Mouse (Mus musculus): ENCODE data around the gene Sec13. TPM values are rescaled to one million over a fixed set of nuclear protein-coding genes. Genes with fewer than 3 reads are reported as not detected.

The Sec13 gene
- 277 and 280 TPM in 2 replicates for polyA plus RNA-seq (2016; fragmentation: Nextera tagmentation; extraction: Ambion mirVana)

DNA sequence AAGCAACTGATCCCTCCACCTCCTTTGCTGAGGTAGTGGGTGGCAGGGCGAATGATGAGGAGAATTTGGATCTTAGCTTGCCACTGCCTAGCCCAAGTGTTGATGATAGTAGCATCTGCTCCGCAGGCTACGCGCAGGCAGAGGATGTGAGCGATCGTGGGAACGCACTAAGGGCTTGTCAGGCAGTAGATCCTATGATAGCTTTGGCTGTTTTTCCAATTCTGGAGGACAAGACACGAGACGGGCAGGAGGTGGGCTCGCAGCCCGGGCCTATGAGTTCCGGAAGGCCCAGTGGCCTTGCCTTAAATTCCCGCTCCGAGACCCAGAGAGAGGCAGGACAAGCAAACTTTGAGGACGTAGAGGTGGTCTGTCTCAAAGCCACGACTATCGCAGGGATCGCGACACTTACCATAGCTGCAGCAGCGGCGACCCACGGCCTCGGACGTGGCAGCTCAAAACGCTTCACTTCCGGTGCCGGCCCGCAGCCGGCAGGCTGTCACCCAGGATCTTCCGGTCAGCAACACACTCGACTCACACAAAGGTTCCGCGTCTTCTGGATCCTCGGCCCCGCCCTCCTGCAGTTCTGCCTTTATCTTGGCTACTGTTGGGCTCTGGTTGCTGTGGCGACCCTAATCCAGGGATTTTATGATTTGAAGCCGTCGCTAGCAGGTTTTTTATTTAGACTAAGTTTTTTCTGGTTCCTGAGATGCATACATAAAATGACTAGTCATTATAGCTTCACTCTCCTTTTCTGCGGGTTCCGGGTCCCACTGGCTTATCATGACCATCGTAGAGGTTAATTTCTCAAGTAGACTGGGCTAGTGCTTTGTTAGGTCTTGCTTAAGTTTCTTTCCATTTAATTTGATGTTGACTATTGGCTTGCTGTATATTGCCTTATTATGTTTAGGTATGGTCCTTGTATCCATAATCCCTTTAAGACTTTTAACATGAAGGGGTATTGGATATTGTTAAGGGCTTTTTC lies at the start of gene Sec13:
Gene Sec13 (minus strand): TSS at position 508 of the 982 bp plus-strand sequence.
- Histone ChIP-seq H3K4me3 (replicated peaks) (peak within 1 kb of the TSS; percentile 90), H3K9ac (replicated peaks) (peak within 1 kb of the TSS; percentile 89), H3K4me2 (peak within 1 kb of the TSS; percentile 80), H3K4me1 (replicated peaks) (peaks cover 10% of the 10 kb centered on the region), H3K9me3 (no peaks in the 10 kb centered on the region), H3K27me3 (peaks cover 4% of the 10 kb centered on the region; the same call in 1 of the 2 replicates), H3K27ac (peak within 1 kb of the TSS; percentile 62; the same call in 1 of the 2 replicates), H3K36me3 (peaks cover 31% of the 10 kb centered on the region)
- ATAC-seq (ENCODE audit: insufficient number of reproducible peaks, insufficient read depth, low FRiP score, low TSS enrichment, low read depth) = peak; percentile 86
- WGBS = 8% methylated on average over 41 of the region's 41 CpGs

- Histone ChIP-seq H3K27ac (no peak overlapping the region), H3K9ac (replicated peaks) (no peak overlapping the region), H3K9me3 (no peaks in the 10 kb centered on the region), H3K36me3 (no peaks in the 10 kb centered on the region), H3K4me3 (replicated peaks) (no peak overlapping the region), H3K27me3 (peaks cover 13% of the 10 kb centered on the region; the same call in 1 of the 2 replicates), H3K4me2 (0 out of 2 replicates have a peak overlapping the region, but pooled peaks have one; percentile 0), H3K4me1 (replicated peaks) (peaks cover 12% of the 10 kb centered on the region)
- ATAC-seq (ENCODE audit: insufficient number of reproducible peaks, insufficient read depth, low FRiP score, low TSS enrichment, low read depth) = no peak
- WGBS = 28% methylated on average over 6 of the region's 6 CpGs
Observed at GRCm38 (mm10) chr6:113787459-113787968, 47.0 kb upstream of the Sec13 start.

- Histone ChIP-seq H3K27me3 (no peaks in the 10 kb centered on the region; the same call in 1 of the 2 replicates), H3K4me3 (replicated peaks) (no peak overlapping the region), H3K4me1 (replicated peaks) (peaks cover 12% of the 10 kb centered on the region), H3K27ac (no peak overlapping the region), H3K9ac (replicated peaks) (no peak overlapping the region), H3K9me3 (no peaks in the 10 kb centered on the region), H3K4me2 (no peak overlapping the region), H3K36me3 (no peaks in the 10 kb centered on the region)
- no peak for ATAC-seq (ENCODE audit: insufficient number of reproducible peaks, insufficient read depth, low FRiP score, low TSS enrichment, low read depth)
- 83% methylated on average over 7 of the region's 7 CpGs for WGBS
Observed at GRCm38 (mm10) chr6:113785658-113786057, 45.1 kb upstream of the Sec13 start.

DNA sequence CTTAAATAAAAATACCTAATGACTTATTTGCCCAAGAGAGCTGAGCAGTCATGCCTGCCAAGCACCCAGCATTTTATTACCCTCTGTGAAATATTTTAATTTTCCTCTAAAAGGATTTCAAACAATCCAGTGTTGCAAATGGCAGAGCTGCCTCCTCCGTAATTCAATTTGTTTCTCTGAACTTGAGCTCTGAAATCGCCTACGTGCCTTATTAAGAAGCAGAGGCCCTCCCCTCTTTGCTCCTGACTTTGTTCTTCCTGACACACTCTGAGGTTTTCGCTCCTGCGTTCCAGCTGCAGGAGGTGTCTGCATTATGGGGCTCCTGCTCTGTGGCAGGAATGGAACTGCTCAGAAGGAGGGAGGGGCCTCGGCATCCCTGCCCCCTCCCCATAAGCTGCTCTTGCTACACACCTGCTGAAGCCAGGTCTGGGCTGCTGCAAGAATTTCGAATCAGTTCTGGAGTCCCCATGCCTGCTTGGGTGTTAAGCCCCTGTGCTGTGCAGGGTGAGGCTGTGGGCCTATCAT lies 37.7 kb upstream of the Sec13 start:
- Histone ChIP-seq H3K9ac (replicated peaks) (no peak overlapping the region), H3K4me1 (replicated peaks) (peaks cover 11% of the 10 kb centered on the region; the same call in 1 of the 2 replicates), H3K27ac (no peak overlapping the region), H3K9me3 (no peaks in the 10 kb centered on the region), H3K4me2 (peak overlapping the region; percentile 4; the same call in 1 of the 2 replicates), H3K27me3 (no peaks in the 10 kb centered on the region), H3K36me3 (no peaks in the 10 kb centered on the region), H3K4me3 (replicated peaks) (no peak overlapping the region)
- WGBS = 33% methylated on average over 7 of the region's 7 CpGs
- ATAC-seq (ENCODE audit: insufficient number of reproducible peaks, insufficient read depth, low FRiP score, low TSS enrichment, low read depth) = peak; percentile 33; the same call in 1 of the 2 replicates

DNA sequence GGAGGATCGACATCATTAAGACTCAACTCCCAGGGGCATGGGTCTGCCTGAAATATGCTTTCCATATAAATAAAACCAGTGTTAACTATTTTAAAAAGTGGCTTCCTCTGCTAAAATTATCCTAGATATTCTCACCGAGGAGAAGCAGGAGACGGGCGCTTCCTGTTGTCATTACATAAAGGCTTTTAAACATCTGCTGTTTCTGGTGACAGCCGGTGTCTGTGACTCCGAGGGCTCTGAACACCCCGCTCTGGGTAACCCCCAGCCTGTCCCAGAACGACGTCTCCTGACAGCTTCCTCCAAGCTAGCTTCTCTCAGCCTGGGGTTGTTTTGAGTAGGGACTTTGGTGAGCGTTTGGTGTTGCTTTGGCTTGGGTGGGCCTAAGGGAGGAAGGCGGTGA lies 28.3 kb upstream of the Sec13 start:
- H3K4me1 ChIP-seq (replicated peaks) = no peaks in the 10 kb centered on the region
- H3K36me3 ChIP-seq = no peaks in the 10 kb centered on the region
- ATAC-seq (ENCODE audit: insufficient number of reproducible peaks, insufficient read depth, low FRiP score, low TSS enrichment, low read depth) = no peak
- H3K9me3 ChIP-seq = no peaks in the 10 kb centered on the region
- no peak overlapping the region for H3K4me2 ChIP-seq
- WGBS = 70% methylated on average over 11 of the region's 11 CpGs
- no peaks in the 10 kb centered on the region; the same call in 1 of the 2 replicates for H3K27me3 ChIP-seq
- H3K4me3 ChIP-seq (replicated peaks) = no peak overlapping the region
- H3K9ac ChIP-seq (replicated peaks) = no peak overlapping the region
- no peak overlapping the region for H3K27ac ChIP-seq

- Histone ChIP-seq H3K4me1 (replicated peaks) (no peaks in the 10 kb centered on the region), H3K36me3 (no peaks in the 10 kb centered on the region), H3K27ac (no peak overlapping the region), H3K4me2 (no peak overlapping the region), H3K27me3 (peaks cover 12% of the 10 kb centered on the region), H3K9me3 (no peaks in the 10 kb centered on the region), H3K9ac (replicated peaks) (no peak overlapping the region), H3K4me3 (replicated peaks) (no peak overlapping the region)
- 25% methylated on average over 7 of the region's 7 CpGs for WGBS
- no peak for ATAC-seq (ENCODE audit: insufficient number of reproducible peaks, insufficient read depth, low FRiP score, low TSS enrichment, low read depth)
Observed at GRCm38 (mm10) chr6:113761644-113762043, 21.1 kb upstream of the Sec13 start.

DNA sequence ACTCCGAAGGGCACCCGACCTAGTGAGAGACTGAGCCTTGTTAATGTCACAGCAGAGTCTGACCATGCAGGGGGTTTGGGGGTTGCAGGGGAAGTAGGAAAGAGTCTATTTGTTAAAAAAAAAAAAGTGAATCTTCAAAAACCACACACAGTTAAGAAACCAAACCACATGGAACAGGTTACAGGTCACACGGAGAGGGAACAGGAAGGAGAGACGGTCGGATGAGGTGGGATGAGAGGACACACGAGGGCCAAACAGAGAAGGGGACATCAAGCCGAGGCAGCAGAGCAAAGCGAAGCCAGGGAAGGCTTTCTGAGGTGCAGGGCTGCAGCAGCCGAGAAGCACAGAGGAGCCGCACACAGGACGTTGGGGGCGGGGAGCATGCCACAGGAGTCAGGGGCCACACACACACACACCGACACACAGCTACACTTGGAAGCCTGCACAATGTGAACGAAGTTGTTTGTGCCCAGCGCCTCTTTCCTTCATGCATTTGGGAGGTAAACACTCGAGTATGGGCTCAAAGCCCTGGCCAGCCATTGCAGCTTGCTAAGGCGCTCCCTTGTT lies 8.7 kb upstream of the Sec13 start:
- no peak overlapping the region for H3K4me3 ChIP-seq (replicated peaks)
- ATAC-seq (ENCODE audit: insufficient number of reproducible peaks, insufficient read depth, low FRiP score, low TSS enrichment, low read depth) = no peak
- no peaks in the 10 kb centered on the region for H3K36me3 ChIP-seq
- no peak overlapping the region for H3K9ac ChIP-seq (replicated peaks)
- peaks cover 40% of the 10 kb centered on the region for H3K27me3 ChIP-seq
- WGBS = 65% methylated on average over 17 of the region's 17 CpGs
- no peaks in the 10 kb centered on the region for H3K4me1 ChIP-seq (replicated peaks)
- H3K27ac ChIP-seq = no peak overlapping the region
- H3K9me3 ChIP-seq = no peaks in the 10 kb centered on the region
- no peak overlapping the region for H3K4me2 ChIP-seq

DNA sequence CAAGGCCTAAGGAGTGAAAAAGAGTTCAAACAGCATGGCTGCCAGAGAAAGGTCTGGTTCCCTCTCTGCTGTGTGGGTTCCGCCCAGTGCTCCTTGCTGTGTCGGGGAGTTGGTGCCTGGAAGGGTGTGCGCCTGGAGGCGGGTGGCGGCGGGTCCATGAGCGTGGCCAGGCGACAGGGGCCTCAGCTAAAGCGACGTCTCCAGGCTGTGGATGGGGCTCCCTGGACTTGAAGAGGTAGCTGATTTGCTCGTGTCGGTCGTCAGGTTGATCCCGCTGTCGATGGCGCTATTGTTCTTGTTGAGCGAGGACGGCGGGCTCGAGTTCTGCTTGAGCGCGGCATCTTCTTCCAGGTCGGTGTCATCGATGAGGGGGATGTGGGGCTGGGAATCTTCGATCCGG lies 7.8 kb upstream of the Sec13 start:
- 0 out of 2 replicates have a peak overlapping the region, but pooled peaks have one; percentile 11 for H3K4me3 ChIP-seq (replicated peaks)
- H3K4me2 ChIP-seq = peak overlapping the region; percentile 36
- peaks cover 44% of the 10 kb centered on the region for H3K27me3 ChIP-seq
- H3K36me3 ChIP-seq = no peaks in the 10 kb centered on the region
- no peak overlapping the region for H3K27ac ChIP-seq
- no peaks in the 10 kb centered on the region for H3K4me1 ChIP-seq (replicated peaks)
- no peak for ATAC-seq (ENCODE audit: insufficient number of reproducible peaks, insufficient read depth, low FRiP score, low TSS enrichment, low read depth)
- H3K9me3 ChIP-seq = no peaks in the 10 kb centered on the region
- 36% methylated on average over 26 of the region's 26 CpGs for WGBS
- H3K9ac ChIP-seq (replicated peaks) = no peak overlapping the region

GRCm38 (mm10) chr6:113747284-113747683 lies 6.7 kb upstream of the Sec13 start:
- WGBS = 81% methylated on average over 14 of the region's 14 CpGs
- Histone ChIP-seq H3K36me3 (no peaks in the 10 kb centered on the region), H3K27me3 (peaks cover 44% of the 10 kb centered on the region), H3K9me3 (no peaks in the 10 kb centered on the region), H3K4me2 (no peak overlapping the region), H3K4me3 (replicated peaks) (no peak overlapping the region), H3K9ac (replicated peaks) (no peak overlapping the region), H3K27ac (no peak overlapping the region), H3K4me1 (replicated peaks) (no peaks in the 10 kb centered on the region)
- ATAC-seq (ENCODE audit: insufficient number of reproducible peaks, insufficient read depth, low FRiP score, low TSS enrichment, low read depth) = no peak

DNA sequence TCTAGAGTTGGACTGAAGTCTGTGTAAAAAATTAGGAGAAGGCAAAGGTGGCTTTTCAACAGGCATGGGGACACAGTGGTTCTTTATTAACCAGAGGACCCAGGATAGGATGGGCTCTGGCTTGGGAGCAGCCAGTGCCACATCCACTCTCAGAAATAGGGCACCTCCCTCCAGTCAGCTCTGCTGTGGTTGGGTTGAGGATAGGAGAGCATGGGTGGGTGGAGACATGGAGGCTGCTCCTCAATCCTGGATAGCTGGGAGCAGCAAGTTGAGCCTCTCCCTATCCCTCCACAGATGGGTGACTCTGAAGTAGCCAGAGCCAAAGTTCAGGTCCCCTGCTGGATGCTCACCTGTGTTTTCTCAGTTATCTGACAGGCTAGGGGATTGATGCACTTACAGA lies 4.6 kb upstream of the Sec13 start:
- Histone ChIP-seq H3K27me3 (peaks cover 40% of the 10 kb centered on the region), H3K36me3 (no peaks in the 10 kb centered on the region), H3K4me1 (replicated peaks) (no peaks in the 10 kb centered on the region), H3K4me2 (no peak overlapping the region), H3K4me3 (replicated peaks) (no peak overlapping the region), H3K9ac (replicated peaks) (no peak overlapping the region), H3K27ac (no peak overlapping the region), H3K9me3 (no peaks in the 10 kb centered on the region)
- ATAC-seq (ENCODE audit: insufficient number of reproducible peaks, insufficient read depth, low FRiP score, low TSS enrichment, low read depth) = no peak

DNA sequence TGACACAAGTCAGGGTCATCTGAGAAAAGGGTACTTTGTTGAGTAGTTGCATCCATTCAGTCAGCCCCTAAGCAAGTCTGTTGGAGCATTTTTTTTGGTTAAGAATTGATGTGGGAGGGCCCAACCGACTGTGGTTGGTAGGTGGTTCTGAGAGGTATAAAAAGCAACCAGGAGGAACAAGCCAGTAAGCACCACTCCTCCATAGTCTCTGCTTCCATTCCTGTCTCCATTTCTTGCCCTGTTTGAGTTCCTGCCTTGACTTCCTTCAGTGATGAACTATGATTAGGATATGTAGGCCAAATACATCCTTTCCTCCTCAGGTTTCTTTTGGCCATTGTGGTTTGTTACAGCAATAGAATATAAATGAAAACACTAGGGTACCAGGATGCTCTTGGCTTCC lies 2.6 kb upstream of the Sec13 start:
- no peak for ATAC-seq (ENCODE audit: insufficient number of reproducible peaks, insufficient read depth, low FRiP score, low TSS enrichment, low read depth)
- Histone ChIP-seq H3K4me1 (replicated peaks) (peaks cover 10% of the 10 kb centered on the region), H3K4me3 (replicated peaks) (no peak overlapping the region), H3K27me3 (peaks cover 20% of the 10 kb centered on the region), H3K27ac (no peak overlapping the region), H3K9ac (replicated peaks) (no peak overlapping the region), H3K36me3 (peaks cover 6% of the 10 kb centered on the region), H3K9me3 (no peaks in the 10 kb centered on the region), H3K4me2 (no peak overlapping the region)
- WGBS = 40% methylated on average over 1 of the region's 1 CpGs
